Mouse (Mus musculus) cortical plate, adult 2 months (tissue): ENCODE measurements around the gene Anapc11. TPM values are rescaled to one million over a fixed set of nuclear protein-coding genes. Genes with fewer than 3 reads are reported as not detected.
"Not testable (repeated sequence)": the region's sequence is repeated elsewhere in the genome, so short reads cannot be mapped to it uniquely, and the experiment has no call there.

ENCODE experiments used
- H3K27ac ChIP-seq: fragments of 200-500 bp; 2 replicates; pipeline ENCODE4 v1.5.1; 2012; ENCODE audit warnings: low read length, control low read depth, inconsistent platforms; ENCODE audit not compliant: insufficient read depth
- H3K4me1 ChIP-seq: fragments of 200-500 bp; 2 replicates; pipeline ENCODE4 v1.6.1; 2011; ENCODE audit warnings: low read length; ENCODE audit not compliant: control insufficient read depth, insufficient read depth
- H3K4me3 ChIP-seq: fragments of 200-500 bp; 2 replicates; pipeline ENCODE4 v1.5.1; 2011; ENCODE audit warnings: mild to moderate bottlenecking, low read length, control low read depth; ENCODE audit not compliant: insufficient read depth
- CTCF ChIP-seq: fragments of 200-500 bp; IDR thresholded peaks from 2 replicates; pipeline ENCODE4 v1.5.1; 2011; ENCODE audit warnings: mild to moderate bottlenecking, control low read depth, low read length; ENCODE audit not compliant: insufficient read depth; ENCODE audit errors: extremely low read depth
- POLR2A ChIP-seq: fragments of 200-500 bp; IDR thresholded peaks from 2 replicates; pipeline ENCODE4 v1.6.1; 2011; ENCODE audit warnings: mild to moderate bottlenecking, low read length, control low read depth; ENCODE audit not compliant: insufficient read depth; ENCODE audit errors: extremely low read depth
- polyA plus RNA-seq: library from polyadenylated mRNA; depleted of rRNA; stranded (reverse); fragments of >200 nt; gene quantifications from 2 replicates; pipeline ENCODE4 v1.2.3, GENCODE M21; 2012

Anapc11 gene
- polyA plus RNA-seq, 1 experiment: 161 TPM

DNA sequence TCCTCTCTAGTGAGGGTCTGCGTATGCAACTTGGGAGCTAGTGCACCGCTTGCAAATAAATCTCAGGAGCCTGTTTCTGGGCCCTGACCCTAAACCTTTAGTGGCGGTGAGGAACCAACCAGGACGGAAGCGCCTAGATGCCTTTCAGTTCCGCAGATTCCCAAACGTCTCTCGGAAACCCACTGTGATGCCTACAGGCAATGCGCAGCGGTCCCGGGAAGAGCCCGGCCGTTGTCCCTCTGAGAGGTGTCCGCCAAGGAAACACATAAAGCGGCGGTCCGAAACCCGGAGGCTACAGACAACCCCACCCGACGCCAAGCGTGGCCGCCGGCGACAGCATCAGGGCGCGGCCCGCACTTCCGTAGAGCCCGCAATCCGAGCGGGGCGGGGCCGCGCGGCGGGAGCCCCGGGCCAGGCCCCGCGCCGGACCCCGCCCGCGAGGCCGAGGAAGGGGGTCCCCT, 17.3 kb upstream of the Anapc11 start:
- Histone ChIP-seq H3K4me1 (peaks cover 2% of the 10 kb centered on the region; the same call in 1 of the 2 replicates), H3K4me3 (peak overlapping the region; percentile 81), H3K27ac (peak overlapping the region; percentile 88)
- TF ChIP-seq CTCF (no peak), POLR2A (no peak)

DNA sequence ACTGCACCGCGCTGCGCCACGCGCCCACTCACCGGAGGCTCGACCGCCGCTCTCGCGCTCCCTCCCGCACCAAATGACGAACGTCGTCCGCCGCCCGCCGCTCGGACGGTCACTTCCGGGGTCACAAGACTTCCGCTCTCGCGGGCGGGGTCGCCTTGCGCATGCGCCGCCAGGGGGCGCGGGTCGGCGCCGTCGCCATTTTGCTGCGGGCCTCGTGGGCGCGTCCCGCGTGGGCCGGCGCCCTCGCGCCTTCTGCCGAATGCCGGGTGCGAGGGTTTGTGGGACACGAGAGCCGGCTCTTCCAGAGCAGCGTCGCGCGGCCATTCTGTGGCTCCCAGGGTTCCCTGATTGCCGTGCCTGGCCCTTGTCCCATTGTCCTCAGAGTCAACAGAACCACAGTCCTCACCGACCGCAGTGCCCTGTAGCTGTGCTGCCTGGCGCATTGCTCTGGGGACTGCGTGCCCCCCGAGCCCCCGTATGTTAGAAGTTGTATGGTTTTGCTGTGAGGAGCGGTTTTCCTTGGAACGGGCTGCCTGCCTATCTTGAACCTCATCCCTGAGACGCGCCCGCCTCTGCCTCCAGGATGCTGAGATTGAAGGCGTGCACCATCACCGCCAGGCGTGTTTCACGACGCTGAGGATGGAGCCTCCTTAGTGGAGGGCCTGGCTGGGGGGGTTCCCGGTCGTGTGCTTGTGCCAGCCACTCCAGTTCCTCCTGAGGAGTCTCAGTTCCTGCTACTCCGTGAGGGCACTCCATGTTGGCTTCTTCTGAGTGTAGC, 16.5 kb upstream of the Anapc11 start, which contains the start of gene Arhgdia:
Gene Arhgdia (minus strand): TSS at position 135 of the 778 bp plus-strand sequence.
- Histone ChIP-seq H3K4me3 (peak within 1 kb of the TSS; percentile 81), H3K4me1 (peaks cover 2% of the 10 kb centered on the region; the same call in 1 of the 2 replicates), H3K27ac (peak within 1 kb of the TSS; percentile 88)
- TF ChIP-seq CTCF: no peak
- peak; percentile 82 for TF ChIP-seq POLR2A

DNA sequence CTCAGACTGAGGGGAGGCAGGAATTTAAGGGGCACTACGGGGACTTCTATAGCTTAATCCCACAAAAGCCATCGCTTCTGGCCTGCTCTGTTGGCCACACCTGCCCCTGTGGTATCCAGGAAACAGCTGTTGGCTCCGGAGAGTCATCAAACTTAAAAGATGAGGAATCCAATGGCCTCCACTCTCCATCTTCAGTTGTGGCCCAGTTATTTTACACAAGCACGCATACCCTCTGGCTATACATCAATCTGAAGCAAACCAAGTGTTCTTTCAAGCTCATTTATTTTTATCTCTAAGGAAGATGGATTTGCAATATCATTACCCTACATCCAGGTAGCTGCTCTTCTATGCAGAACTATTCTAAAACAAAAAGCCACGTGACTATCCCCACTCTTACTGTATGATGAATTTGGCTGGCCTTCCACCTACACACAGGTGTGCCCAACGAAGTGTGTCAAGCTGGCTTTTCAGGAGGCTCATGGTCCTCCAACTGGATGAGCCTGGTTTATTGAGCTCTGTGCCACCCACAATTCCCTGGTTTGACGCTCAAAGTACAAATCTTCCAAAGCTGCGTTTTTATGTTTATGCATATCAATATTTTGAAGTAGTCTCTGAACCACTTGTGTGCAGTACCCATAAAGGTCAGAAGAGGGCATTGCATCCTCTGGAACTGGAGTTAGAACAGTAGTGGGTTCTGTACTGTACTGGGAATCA, 15.8 kb upstream of the Anapc11 start:
- Histone ChIP-seq H3K4me3 (peak overlapping the region; percentile 81), H3K27ac (peak overlapping the region; percentile 85), H3K4me1 (peaks cover 2% of the 10 kb centered on the region; the same call in 1 of the 2 replicates)
- TF ChIP-seq CTCF: peak; percentile 21; the same call in 1 of the 2 replicates
- no peak for TF ChIP-seq POLR2A

DNA sequence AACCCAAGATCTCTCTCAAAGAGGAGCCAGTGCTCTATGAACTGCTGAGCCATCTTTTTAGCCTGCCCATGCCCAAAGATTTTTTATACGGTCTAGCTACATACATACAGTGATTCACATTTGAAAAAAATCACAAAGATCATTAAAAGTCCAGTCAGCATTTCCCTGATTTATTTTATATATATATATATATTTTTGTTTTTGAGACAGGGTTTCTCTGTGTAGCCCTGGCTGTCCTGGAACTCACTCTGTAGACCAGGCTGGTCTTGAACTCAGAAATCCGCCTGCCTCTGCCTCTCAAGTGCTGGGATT, 15.3 kb upstream of the Anapc11 start:
- H3K4me1 ChIP-seq, H3K27ac ChIP-seq, H3K4me3 ChIP-seq: not testable (repeated sequence)

DNA sequence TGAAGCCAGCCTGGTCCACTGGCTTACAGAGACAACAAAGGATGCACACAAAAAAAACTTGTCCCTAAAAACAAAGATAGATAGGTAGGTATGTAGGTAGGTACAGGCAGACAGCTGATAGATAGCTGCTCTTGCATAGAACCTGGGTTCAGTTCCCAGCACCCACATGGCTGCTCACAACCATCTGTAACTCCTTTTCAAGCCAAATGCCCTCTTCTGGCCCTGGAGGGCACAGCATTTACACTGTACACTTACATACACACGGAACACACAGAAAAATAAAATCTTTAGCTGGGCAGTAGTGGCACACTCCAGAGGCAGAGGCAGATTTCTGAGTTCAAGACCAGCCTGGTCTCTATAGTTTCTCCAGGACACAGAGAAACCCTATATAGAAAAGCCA, 14.3 kb upstream of the Anapc11 start:
- Histone ChIP-seq H3K27ac (no peak overlapping the region), H3K4me1 (peaks cover 2% of the 10 kb centered on the region; the same call in 1 of the 2 replicates), H3K4me3 (no peak overlapping the region)
- TF ChIP-seq CTCF (no peak), POLR2A (no peak)

DNA sequence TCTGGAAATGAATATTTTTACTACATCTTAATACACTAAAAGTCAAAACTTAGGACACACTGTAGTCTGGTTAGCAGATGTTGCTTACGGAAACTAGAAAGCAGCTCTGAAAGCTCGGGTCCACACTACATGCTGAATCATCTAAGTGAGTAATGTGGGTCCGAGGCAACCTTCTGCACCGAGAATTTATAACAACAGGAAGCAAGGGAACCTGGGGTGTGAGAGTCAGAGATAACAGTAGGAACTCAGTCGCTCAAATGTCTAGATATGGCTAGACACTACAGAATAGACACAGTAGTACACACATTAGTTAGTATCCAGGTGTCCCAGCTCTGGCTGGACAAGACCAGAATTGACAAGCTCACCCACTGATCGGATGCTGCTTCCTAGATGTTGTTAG, 9.7 kb upstream of the Anapc11 start:
- no peak overlapping the region for H3K4me3 ChIP-seq
- H3K27ac ChIP-seq: no peak overlapping the region
- H3K4me1 ChIP-seq: no peaks in the 10 kb centered on the region
- TF ChIP-seq CTCF (no peak), POLR2A (no peak)

DNA sequence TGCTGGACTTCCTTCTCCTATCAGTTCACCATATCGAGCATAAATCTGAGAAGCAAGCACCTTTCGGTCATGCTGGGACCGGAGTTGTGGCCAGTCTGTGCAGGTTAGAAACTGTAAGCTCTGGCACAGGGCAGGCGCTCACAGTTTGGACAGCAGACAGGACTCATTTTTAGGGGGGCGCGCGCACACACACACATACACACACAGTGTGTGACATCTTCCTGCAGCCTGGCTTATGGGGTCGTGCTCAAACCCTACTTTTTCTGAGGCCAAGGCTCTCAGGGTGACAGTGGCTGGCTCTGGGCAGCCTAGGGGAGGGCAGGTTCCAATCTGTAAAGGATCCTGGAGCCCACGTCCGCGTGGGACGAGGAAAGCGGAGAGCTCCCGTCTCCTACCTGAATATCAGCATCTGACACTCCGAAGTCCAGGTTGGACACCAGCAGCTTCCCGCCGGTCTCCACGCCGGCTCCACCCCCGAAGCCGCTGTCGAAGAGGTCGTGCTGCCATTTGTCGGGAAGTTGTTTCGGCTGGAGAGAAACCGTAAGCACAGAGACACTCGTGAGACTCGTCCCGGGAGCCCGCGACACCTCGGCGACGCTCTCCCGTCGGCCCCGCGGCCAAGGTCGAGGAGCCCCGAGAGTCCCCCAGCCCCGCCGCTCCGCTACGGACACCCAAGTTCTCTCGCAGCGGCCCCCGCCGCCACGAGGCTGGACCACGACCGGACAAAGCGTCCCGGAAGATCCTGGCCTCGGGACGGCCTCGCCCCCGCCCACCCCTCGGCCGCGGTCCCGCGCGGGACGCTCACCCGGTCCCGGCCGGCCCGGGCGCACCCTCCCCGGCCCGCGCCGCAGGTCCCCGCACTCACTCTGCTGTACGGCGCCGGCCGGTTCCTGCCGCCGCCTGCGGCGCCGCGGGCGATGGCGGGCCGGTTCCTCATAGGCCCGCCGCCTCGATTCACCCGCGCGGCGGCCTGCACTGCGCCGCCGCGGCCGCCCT, 683 bp upstream of the Anapc11 start:
- no peak for TF ChIP-seq CTCF
- no peak for TF ChIP-seq POLR2A
- Histone ChIP-seq H3K27ac (no peak overlapping the region), H3K4me3 (peak overlapping the region; percentile 57), H3K4me1 (peaks cover 3% of the 10 kb centered on the region; the same call in 1 of the 2 replicates)

DNA sequence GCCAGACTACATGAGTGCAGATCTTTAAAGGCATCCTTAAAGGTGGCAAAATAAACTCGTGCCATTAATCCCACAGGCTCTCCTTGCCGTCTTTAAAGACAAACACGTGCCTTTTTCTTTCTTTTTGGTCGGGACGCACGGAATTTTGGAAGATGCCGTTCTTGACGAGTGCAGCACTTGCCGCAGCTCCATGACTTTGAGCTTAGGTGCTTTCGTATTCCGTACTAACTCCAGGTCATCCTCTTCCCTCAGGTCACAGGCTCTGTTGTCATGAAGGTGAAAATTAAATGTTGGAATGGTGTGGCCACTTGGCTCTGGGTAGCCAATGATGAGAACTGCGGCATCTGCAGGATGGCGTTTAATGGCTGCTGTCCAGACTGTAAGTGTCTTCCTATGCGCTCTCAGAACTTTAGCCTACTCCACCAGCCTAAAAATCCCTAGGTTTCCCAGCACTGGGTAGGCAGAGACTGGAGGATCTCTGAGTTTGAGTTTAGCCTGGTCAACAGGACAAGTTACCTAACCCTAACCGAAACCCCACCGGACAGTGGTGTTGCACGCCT, 849 bp downstream of the Anapc11 start:
- peaks cover 3% of the 10 kb centered on the region; the same call in 1 of the 2 replicates for H3K4me1 ChIP-seq
- H3K4me3 ChIP-seq: peak overlapping the region; percentile 57
- TF ChIP-seq CTCF (no peak), POLR2A (no peak)
- H3K27ac ChIP-seq: no peak overlapping the region

DNA sequence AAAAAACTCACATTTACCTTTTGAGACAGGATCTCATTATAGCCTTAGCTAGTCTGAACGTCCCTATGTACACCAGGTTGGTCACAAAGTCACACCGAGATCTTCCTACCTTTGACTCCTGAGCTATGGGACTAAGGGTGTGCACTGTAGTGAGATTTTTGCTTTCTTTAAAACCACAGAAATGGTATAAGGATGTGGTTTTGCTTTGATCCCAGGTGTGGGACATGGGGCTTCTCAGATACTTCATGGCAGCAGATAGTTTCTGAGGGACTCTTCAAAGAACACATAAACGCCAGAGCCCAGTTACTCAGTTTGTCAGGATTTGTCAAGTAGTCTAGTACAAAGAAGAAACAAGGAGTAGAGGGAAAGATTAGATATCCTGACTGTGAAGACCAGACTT, 2.5 kb downstream of the Anapc11 start:
- Histone ChIP-seq H3K27ac (no peak overlapping the region), H3K4me1 (peaks cover 3% of the 10 kb centered on the region; the same call in 1 of the 2 replicates), H3K4me3 (no peak overlapping the region)
- TF ChIP-seq CTCF (no peak), POLR2A (no peak)
